Mouse (Mus musculus): ENCODE data around the gene Cnot11. TPM values are rescaled to one million over a fixed set of nuclear protein-coding genes. Genes with fewer than 3 reads are reported as not detected.

Cnot11 gene
- total RNA-seq, 2 experiments from 2014 or later: 26.3 to 28.7 TPM

DNA sequence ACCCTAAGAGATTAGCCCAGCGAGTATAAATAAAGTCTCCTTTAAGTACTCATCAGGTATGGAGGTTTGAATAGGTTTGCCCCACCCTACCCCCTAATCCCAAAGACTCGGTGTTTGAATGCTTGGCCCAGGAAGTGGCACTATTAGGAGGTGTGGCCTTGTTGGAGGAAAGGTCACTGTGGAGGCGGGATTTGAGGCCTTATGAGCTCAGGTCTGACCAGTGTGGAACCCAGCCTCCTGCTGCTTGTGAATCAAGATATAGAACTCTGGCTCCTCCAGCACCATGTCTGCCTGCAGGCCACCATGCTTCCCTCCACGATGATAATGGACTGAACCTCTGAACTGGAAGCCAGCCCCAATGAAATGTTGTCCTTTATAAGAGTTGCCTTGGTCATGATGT, 3.8 kb upstream of the Cnot11 start:
- no peak for DNase-seq (ENCODE audit: low spot score in 2 of 2)

GRCm38 (mm10) chr1:39533917-39534316, 875 bp upstream of the Cnot11 start:
- DNase-seq (ENCODE audit: low spot score in 2 of 2): no peak

- peak; percentile 94 to 97 for DNase-seq (ENCODE audit: low spot score in 2 of 2)
These were observed 921 bp downstream of the Cnot11 start for GRCm38 (mm10) chr1:39535515-39536311.

DNA sequence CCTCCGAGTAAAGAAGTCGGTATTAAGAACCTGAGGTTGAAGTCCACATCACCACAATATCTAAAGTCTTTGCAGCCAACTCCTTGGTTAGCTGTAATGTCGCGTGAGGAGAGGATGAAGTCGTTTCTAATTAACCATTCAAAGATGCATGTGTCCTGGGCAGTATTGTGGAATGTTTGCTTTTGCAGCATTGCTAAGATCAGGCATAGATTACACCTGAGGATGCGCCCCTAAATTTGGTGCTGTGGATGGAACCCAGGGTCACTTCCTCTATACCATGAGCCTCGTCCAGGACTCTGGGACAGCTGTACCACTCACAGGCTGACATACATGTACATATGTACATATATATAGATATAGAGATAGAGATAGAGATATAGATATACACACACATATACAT, 1.9 kb downstream of the Cnot11 start:
- no peak for DNase-seq (ENCODE audit: low spot score in 2 of 2)

- DNase-seq (ENCODE audit: low spot score in 2 of 2): no peak
These were observed 3.0 kb downstream of the Cnot11 start for GRCm38 (mm10) chr1:39537631-39538380.

DNA sequence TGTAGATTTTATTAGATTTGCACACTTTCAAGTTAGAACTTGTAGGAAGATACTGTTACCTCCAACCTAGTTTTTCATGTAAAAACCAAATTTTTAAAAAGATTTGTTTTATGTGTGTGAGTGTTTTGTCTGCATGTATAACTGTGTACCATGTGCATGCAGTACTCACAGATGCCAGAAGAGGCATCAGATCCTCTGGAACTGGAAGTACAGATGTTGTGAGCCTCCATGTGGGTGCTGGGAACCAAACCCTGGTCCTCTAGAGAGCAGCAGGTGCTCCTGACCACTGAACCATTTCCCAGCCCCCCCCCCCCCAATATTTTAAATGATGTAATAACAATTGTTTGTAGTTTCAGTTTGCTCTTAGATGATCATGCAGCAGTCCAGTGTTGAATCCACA, 5.8 kb downstream of the Cnot11 start:
- no peak for DNase-seq (ENCODE audit: low spot score in 2 of 2)

DNA sequence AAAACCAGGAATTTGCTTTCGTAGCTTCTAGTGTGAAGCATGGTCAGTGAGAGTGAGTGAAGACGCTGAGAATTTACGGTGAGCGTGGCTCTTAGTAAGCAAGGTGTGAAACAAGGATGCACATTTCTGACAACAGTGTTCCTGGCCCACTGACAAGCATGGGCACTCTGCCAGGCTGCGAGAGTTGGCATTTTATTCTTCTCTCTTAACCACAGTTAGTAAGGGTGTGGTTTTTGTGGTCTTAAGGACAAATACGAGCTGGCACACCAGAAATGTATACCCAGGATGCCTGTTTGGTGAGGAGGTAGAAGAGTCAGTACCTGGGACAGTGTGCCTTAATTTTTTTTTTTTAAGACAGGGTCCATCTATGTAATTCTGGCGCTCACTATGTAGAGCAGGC, 10.8 kb downstream of the Cnot11 start:
- DNase-seq (ENCODE audit: low spot score in 2 of 2): no peak

DNA sequence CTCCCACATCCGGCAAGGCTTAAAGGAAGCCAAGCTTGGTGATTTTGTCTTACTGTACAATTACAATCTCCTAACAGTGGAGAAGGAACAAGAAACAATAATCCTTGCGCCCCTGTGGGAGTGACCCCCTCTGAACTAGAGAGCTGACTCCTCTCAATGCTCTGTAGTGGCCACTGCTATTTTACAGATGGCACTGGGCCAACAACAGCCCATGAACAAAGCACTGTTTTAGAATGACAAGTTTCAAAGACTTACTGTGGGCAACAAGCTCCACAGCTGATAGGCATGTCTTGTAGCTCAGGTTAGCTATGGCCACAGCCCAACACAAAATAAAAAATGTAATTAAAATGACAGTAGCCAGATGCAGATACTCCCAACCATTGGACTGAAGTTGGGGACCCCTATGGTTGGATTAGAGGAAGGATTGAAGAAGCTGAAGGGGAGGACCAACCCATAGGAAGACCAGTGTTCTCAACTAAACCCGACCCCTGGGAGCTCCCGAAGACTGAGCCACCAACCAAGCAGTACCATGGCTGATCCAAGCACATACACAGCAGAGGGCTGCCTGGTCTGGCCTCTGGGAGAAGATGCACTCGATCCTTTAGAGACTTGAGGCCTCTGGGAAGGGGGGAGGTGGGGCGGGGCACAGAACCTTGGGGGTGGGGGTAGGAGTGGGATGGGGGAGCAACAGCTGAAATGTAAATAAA, 11.5 kb downstream of the Cnot11 start:
- no peak for DNase-seq (ENCODE audit: low spot score in 2 of 2)

- DNase-seq (ENCODE audit: low spot score in 2 of 2): no peak
These were observed 12.4 kb downstream of the Cnot11 start for GRCm38 (mm10) chr1:39547238-39547637.

DNA sequence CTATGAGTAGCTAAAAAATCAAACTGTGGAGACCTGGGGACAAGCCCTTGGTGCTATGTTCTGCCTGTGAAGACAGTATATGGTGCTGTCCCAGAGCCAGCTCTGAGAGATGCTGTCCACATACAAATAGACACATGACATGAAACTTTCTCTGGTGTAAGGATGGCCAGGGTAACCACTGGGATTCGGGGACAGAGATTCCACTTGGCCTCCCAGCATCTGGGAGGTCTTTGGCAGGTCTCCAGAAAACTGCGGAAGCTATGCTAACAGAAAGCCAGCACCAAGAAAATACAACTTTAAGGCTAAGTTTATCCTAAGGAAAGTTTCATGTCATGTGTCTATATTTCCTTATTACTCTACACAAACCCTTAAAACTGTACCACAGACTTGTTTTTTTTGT, 15.0 kb downstream of the Cnot11 start:
- DNase-seq (ENCODE audit: low spot score in 2 of 2): no peak

DNA sequence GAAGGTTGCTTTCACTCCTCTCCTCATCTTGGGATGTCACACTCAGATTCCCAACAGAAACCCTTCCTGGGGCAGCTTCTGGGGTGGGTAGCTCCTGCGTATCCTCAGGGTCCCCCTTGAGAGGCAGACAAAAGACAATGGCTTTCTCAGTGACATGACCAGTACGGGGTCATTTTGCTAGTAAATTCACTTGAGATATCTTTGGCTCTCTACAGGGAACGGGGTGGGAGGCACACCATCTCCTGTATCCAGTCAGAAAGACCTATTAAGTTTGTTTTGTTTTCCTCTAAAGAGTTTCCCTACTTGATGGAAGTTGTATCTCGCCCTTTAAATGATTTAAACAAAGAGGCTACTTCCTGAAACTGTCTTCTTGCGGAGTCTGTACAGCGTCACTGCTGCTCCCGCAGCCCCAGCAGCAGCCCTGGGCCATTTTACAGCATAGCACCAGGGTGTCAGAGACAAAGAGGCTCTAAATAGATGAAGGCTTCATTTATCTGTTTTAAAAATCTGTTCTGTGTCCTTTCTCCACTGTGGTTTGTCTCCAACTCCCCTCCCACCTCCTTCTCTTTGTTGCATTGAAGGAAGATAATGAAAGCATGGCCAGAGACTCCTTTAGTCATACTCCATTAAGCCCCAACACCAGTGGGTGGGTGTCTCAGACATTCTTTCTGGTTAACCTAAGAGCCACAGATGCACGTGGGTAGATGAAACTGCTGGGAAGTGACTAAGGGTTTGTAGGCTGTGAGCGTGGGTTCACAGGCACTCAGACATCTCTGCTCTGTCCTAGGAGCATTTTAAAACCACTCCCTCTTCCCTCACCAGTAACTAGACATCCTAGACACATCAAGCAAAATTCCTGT, 21.0 kb downstream of the Cnot11 start:
- no peak for DNase-seq (ENCODE audit: low spot score in 2 of 2)

- no peak for DNase-seq (ENCODE audit: low spot score in 2 of 2)
These were observed 24.2 kb downstream of the Cnot11 start for GRCm38 (mm10) chr1:39559009-39559408.

DNA sequence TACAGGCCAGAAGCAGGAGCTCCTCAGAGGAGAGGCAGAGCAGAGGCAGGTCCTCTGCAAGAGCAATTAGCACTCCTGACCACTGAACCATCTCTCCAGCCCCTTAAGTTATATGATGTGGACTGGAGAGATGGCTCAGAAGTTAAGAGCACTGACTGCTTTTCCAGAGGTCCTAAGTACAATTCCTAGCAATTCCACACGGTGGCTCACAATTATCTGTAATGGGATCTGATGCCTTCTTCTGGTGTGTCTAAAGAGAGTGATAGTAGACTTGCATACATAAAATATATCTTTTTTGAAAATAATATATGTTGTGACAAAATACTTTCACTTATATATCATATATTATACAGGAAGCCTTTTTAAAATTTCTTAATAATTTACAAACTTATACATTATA, 27.1 kb downstream of the Cnot11 start:
- DNase-seq (ENCODE audit: low spot score in 2 of 2): no peak

GRCm38 (mm10) chr1:39563161-39563560, 28.4 kb downstream of the Cnot11 start:
- no peak for DNase-seq (ENCODE audit: low spot score in 2 of 2)

GRCm38 (mm10) chr1:39564603-39565002, 29.8 kb downstream of the Cnot11 start:
- DNase-seq (ENCODE audit: low spot score in 2 of 2): no peak

DNA sequence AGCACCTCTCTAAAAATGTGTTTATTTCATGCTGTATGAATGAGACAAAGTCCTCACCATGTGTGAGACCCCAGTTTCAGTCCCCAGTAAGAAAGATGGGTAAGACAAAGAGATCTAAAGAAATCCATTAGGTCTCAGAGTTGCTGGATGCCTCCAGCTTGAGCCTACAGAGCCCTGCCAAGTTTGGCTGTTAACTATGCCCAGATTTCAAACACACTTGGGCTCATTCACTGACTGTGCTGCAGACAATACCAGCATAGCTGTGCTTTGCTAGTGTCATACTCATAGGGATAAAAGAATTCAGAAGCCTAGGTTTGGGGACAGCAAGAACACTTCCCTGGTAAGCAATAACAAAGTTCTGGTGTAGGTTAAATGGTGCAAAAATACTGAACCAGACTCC, 33.3 kb downstream of the Cnot11 start:
- DNase-seq (ENCODE audit: low spot score in 2 of 2): no peak

DNA sequence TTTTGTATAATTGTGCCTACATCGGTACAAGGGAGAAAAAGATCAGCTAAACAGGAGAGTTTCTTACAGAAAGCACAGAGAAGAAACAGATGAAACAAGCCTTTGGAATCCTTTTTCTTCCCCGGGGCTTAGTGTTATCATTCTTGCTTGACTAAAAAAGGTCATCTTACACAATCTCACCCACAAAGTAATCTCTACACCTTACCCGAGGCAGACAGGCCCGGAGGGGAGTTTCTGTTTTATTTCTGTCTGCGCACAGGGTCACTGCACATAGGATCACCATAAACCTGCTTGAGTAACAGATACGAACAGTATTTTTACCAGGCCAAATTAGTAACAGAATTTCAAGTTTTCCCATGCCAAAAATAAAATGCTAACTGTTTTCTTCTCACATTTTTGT, 36.9 kb downstream of the Cnot11 start:
- DNase-seq (ENCODE audit: low spot score in 2 of 2): no peak

DNA sequence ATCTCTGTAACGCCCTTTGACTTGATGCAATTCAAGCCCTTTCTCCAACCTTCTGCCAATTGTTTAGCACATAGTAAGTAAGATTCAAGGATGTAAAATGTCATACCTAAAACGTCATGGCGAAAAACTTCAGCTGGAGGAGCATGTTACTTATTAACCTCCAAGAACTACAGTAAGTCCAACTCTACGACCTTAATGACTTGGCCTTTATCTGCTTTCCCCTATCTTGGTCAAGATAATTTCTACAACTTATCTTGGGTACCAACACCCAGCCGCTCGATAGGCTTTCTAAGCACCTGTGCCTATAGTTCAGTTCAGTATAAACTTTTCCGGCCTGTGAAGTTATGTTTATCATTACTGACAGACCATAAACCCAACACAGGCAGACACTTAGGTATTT, 39.1 kb downstream of the Cnot11 start:
- DNase-seq (ENCODE audit: low spot score in 2 of 2): no peak

DNA sequence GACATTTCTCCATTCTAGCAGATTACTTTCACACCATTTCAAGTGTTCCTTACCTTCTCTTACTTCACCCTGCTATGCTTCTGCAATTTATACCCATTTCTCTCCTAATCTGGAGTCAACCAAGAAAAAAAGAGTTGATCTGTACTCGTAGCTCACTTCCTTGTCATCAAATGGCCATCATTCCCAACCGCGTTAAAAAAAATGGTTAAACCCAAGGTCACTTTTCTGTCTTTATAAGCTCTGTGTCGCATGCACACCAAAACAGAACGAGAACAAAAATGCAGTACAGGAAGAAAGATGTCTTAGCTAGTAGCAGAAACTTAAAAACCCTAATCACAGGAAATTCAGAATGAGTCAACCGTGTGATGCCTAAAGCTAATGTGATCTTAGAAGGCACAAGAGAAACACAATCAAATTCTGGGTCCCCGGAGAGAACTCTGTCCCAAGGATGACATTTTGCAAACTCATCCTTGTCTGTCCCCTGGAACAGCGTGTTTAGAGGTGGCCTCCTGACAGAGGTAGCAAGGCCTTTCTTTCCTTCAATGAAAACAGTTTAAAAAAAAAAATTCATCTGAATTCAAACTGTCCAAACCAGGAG, 41.1 kb downstream of the Cnot11 start:
- DNase-seq (ENCODE audit: low spot score in 2 of 2): no peak

- DNase-seq (ENCODE audit: low spot score in 2 of 2): peak; percentile 43 to 52
These were observed 41.8 kb downstream of the Cnot11 start for GRCm38 (mm10) chr1:39576431-39577243.

All from adrenal gland, postnatal 4 days (tissue).